Mouse (Mus musculus) intestine, postnatal 0 days (tissue): ENCODE data around the gene Tnfaip8l2. TPM values are rescaled to one million over a fixed set of nuclear protein-coding genes. Genes with fewer than 3 reads are reported as not detected.

ENCODE experiments used
- ATAC-seq: fragments of 200-750 bp; cut with Nextera tagmentation; 2 replicates; pipeline ENCODE4 v1.8.0; 2017; ENCODE audit warnings: mild to moderate bottlenecking, moderate TSS enrichment, moderate library complexity
- H3K27ac ChIP-seq: fragments of 300-500 bp; sonication (generic); 2 replicates; pipeline ENCODE4 v1.5.1; 2014; ENCODE audit warnings: mild to moderate bottlenecking, low read depth, low read length, moderate library complexity
- H3K27me3 ChIP-seq: fragments of 300-500 bp; sonication (generic); replicated peaks from 2 replicates; pipeline ENCODE4 v1.6.1; 2014; ENCODE audit warnings: low read length, mixed read lengths; ENCODE audit not compliant: control insufficient read depth, insufficient read depth
- H3K36me3 ChIP-seq: fragments of 300-500 bp; sonication (generic); 2 replicates; pipeline ENCODE4 v1.6.1; 2014; ENCODE audit warnings: mild to moderate bottlenecking, moderate library complexity; ENCODE audit not compliant: control insufficient read depth, insufficient read depth
- H3K4me1 ChIP-seq: fragments of 300-500 bp; sonication (generic); replicated peaks from 2 replicates; pipeline ENCODE4 v1.6.1; 2014; ENCODE audit warnings: antibody characterized with exemption, low read length, mixed read lengths; ENCODE audit not compliant: control insufficient read depth, insufficient read depth
- H3K4me2 ChIP-seq: fragments of 300-500 bp; sonication (generic); replicated peaks from 2 replicates; pipeline ENCODE4 v1.6.1; 2014; ENCODE audit warnings: low read depth, mild to moderate bottlenecking, moderate library complexity
- H3K4me3 ChIP-seq: fragments of 300-500 bp; sonication (generic); 2 replicates; pipeline ENCODE4 v1.5.1; 2014; ENCODE audit warnings: low read depth, low read length
- H3K9ac ChIP-seq: fragments of 300-500 bp; sonication (generic); 2 replicates; pipeline ENCODE4 v1.6.1; 2014; ENCODE audit warnings: mild to moderate bottlenecking, low read depth, low read length
- H3K9me3 ChIP-seq: fragments of 300-500 bp; sonication (generic); 2 replicates; pipeline ENCODE4 v1.6.1; 2016; ENCODE audit warnings: mixed run types; ENCODE audit not compliant: control insufficient read depth
- CTCF ChIP-seq: sonication (generic); IDR thresholded peaks from 2 replicates; pipeline ENCODE4 v1.5.1; 2016; ENCODE audit warnings: low read depth, mild to moderate bottlenecking, control low read depth, antibody characterized with exemption, moderate library complexity
- WGBS: fragments of 180-500 bp; shearing (Covaris S2); extraction: QIAGEN DNeasy Blood & Tissue Kit; methylation state at CpG from one replicate; pipeline ENCODE4 v1.1.7; 2014; 5-methylcytosine and 5-hydroxymethylcytosine counted together
- polyA plus RNA-seq: library from polyadenylated mRNA; unstranded; fragments of >200 nt; fragmentation: Nextera tagmentation; extraction: Ambion mirVana; gene quantifications from 2 replicates; pipeline ENCODE4 v1.2.1, GENCODE M21; 2015

The Tnfaip8l2 gene
- polyA plus RNA-seq, 1 experiment from 2014 or later = 3.6 TPM

GRCm38 (mm10) chr3:95178948-95179347 lies 36.8 kb upstream of the Tnfaip8l2 start:
- no peak overlapping the region for H3K4me2 ChIP-seq
- WGBS = 93% methylated on average over 5 of the region's 5 CpGs
- H3K9me3 ChIP-seq = no peaks in the 10 kb centered on the region
- no peaks in the 10 kb centered on the region for H3K4me1 ChIP-seq
- peaks cover 2% of the 10 kb centered on the region; the same call in 1 of the 2 replicates for H3K27me3 ChIP-seq
- no peak overlapping the region for H3K9ac ChIP-seq
- H3K27ac ChIP-seq = no peak overlapping the region
- no peak overlapping the region for H3K4me3 ChIP-seq
- no peak for TF ChIP-seq CTCF
- H3K36me3 ChIP-seq = peaks cover 14% of the 10 kb centered on the region; the same call in 1 of the 2 replicates
- ATAC-seq = no peak

DNA sequence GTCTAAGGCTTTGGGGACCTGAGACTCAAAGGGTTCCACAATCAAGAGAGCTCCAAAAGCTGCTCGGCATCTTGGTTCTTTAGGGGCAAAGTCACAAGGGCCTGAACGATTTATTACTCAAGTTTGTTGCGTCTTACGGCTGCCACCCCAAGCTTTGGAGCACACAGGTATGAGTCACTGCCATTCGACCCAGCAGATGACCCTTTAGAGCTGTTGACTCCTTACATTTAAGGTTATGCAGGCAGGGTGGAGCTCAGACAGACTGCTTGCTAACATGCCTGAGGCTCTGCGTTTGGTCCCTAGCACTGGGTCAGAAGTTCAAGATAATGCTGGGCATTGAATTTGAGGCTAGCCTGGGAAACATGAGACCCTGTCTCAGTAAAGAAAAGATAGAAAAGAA lies 35.4 kb upstream of the Tnfaip8l2 start:
- 42% methylated on average over 6 of the region's 6 CpGs for WGBS
- H3K27ac ChIP-seq = no peak overlapping the region
- H3K4me3 ChIP-seq = no peak overlapping the region
- no peak overlapping the region for H3K9ac ChIP-seq
- no peak for TF ChIP-seq CTCF
- H3K9me3 ChIP-seq = no peaks in the 10 kb centered on the region
- no peak overlapping the region for H3K4me2 ChIP-seq
- H3K4me1 ChIP-seq = no peaks in the 10 kb centered on the region
- peak; percentile 63; the same call in 1 of the 2 replicates for ATAC-seq
- peaks cover 5% of the 10 kb centered on the region; the same call in 1 of the 2 replicates for H3K36me3 ChIP-seq
- peaks cover 16% of the 10 kb centered on the region for H3K27me3 ChIP-seq

- WGBS = 61% methylated on average over 3 of the region's 3 CpGs
Observed at GRCm38 (mm10) chr3:95176500-95176899, 34.3 kb upstream of the Tnfaip8l2 start.

DNA sequence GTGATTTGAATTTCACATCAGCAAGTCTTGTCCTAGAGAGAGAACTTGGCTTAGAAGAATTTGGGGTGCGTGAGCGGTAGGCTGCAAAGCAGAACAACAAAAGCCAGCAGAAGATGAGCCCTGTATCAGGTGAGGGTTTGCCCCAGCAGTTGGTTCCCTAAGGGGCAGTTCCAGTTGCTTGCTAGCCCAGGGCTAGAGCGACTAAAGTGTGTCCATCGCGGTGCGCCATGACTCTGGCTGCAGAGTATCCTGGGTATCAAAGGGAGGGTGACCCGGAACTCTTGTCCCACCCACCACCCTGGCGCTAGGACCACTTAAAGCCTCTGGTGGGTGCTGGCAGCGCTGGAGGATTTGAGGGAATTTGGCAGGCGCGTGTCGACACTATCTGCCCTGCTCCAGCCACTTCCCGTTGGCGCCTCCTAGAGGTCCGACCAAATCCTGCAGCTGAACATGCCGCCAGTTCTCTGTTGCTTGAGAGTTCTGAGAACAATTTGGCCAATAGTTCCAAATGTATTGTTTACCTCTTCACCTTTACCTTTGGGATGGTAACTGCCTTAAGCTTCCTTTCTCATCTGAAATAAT lies 31.9 kb upstream of the Tnfaip8l2 start:
- Histone ChIP-seq H3K4me3 (peak overlapping the region; percentile 37), H3K36me3 (peaks cover 15% of the 10 kb centered on the region; the same call in 1 of the 2 replicates), H3K4me2 (peak overlapping the region; percentile 75), H3K9me3 (no peaks in the 10 kb centered on the region), H3K9ac (peak overlapping the region; percentile 40; the same call in 1 of the 2 replicates), H3K4me1 (no peaks in the 10 kb centered on the region), H3K27me3 (peaks cover 23% of the 10 kb centered on the region), H3K27ac (no peak overlapping the region)
- ATAC-seq = no peak
- peak; percentile 92 for TF ChIP-seq CTCF
- 10% methylated on average over 16 of the region's 16 CpGs for WGBS

More at GRCm38 (mm10) chr3:95176500-95176899, 34.3 kb upstream of the Tnfaip8l2 start:
- Histone ChIP-seq H3K4me2 (no peak overlapping the region), H3K27ac (no peak overlapping the region), H3K9ac (no peak overlapping the region), H3K36me3 (no peaks in the 10 kb centered on the region; the same call in 1 of the 2 replicates), H3K4me3 (no peak overlapping the region), H3K9me3 (no peaks in the 10 kb centered on the region), H3K27me3 (peaks cover 23% of the 10 kb centered on the region), H3K4me1 (no peaks in the 10 kb centered on the region)
- no peak for ATAC-seq
- no peak for TF ChIP-seq CTCF

- ATAC-seq = no peak
- no peak for TF ChIP-seq CTCF
- Histone ChIP-seq H3K27me3 (peaks cover 23% of the 10 kb centered on the region), H3K4me3 (peak overlapping the region; percentile 37), H3K9ac (peak overlapping the region; percentile 40; the same call in 1 of the 2 replicates), H3K4me1 (no peaks in the 10 kb centered on the region), H3K36me3 (peaks cover 21% of the 10 kb centered on the region; the same call in 1 of the 2 replicates), H3K27ac (no peak overlapping the region; the same call in 1 of the 2 replicates), H3K4me2 (peak overlapping the region; percentile 75), H3K9me3 (no peaks in the 10 kb centered on the region)
- WGBS = 22% methylated on average over 51 of the region's 58 CpGs
Observed at GRCm38 (mm10) chr3:95173256-95173949, 31.2 kb upstream of the Tnfaip8l2 start.

GRCm38 (mm10) chr3:95172526-95173255 lies 30.5 kb upstream of the Tnfaip8l2 start:
- Histone ChIP-seq H3K4me3 (peak overlapping the region; percentile 37), H3K36me3 (peaks cover 25% of the 10 kb centered on the region; the same call in 1 of the 2 replicates), H3K27me3 (peaks cover 23% of the 10 kb centered on the region), H3K4me1 (no peaks in the 10 kb centered on the region), H3K9ac (no peak overlapping the region), H3K27ac (no peak overlapping the region; the same call in 1 of the 2 replicates), H3K4me2 (peak overlapping the region; percentile 75), H3K9me3 (no peaks in the 10 kb centered on the region)
- no peak for TF ChIP-seq CTCF
- WGBS = 33% methylated on average over 79 of the region's 84 CpGs
- ATAC-seq = no peak
